Mouse (Mus musculus) cerebellum, adult 8-10 months (tissue): ENCODE data around the gene Pdcd7.

Source experiments
- DNase-seq: peaks from one replicate; pipeline ENCODE4 v3.0.0; 2022

Pdcd7 gene

DNA sequence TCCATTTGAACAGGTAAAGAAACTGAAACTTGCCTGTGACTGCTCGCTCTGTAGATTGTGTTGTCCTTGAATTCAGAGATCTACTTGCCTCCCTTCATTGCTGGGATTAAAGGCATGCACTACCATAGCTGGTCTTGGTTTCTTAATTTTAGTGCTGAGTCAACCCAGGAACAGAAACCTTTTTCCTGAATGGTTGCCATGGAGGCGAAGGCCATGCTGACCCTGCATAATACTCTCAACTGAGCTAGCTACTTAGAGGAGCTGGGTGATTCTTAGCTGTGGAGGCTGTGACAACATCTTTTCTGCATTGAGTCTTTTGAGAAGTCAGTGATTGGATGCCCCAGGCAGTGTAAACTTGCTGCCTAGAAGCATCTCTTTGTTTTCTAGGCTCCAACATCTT lies 11.1 kb downstream of the Pdcd7 start:
- DNase-seq: no peak

DNA sequence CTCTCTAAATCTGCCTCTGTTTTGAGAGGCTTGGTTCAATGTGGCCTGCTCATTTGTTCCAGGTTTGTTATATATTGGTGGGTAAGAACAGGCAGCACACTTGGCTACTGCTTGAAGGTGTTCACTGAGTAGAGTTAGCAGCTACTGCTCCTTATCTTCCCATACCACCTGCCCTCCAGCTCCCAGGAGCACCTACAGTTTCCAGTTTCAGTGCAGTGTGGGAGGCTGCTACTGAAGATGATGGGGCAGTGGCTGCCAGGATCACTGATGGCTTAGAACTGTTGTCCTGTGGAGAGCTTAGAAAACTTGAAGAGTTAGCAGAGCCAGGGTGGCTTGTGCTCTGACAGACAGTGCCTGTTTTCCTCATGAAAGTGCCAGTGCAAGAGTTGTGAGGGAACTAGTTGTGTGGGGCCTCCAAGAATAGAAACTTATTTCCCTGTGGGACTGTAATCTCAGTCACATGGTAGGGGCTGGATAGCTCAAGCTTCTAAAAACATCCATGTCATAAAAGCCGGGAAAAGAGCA lies 13.1 kb downstream of the Pdcd7 start:
- DNase-seq: no peak

DNA sequence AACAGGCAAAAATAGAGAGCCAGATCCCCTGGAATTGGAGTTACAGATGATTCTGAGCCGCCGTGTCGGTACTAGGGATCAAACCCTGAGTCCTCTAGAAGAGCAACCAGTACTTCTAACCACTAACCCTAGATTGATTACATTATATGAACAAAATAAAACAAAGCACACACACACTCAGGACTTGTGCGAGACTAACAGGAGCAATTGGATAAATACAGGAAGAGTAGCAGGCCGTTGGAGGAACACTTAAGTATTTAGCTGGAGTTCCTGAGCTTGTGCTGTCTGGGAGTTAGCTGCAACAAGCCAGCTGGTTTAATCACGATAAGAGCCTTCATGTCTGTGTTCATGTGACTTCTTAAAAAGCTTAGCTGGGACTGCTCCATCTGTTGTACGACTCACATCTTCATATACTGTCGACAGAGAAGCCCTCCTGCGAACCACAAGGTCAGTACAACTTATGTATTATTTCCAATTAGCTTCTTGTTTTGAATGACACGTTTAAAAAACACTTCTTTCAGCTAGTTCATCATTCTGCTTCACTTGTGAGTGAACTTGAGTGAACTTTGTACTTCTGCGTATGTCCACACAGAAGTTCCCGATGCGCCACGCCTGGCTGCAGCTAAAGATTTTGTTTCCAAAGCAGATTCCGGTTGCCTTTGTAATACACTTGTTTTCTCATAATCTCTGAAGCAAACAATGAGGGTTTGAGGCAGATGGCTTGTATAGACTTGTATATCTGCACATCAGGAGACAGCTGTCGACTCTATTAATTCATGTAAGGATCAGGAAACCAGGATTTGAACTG lies 14.9 kb downstream of the Pdcd7 start, which contains the start of gene Ubap1l:
TSS of gene Ubap1l (plus strand) at position 401 of the 808 bp plus-strand sequence.
- no peak for DNase-seq

DNA sequence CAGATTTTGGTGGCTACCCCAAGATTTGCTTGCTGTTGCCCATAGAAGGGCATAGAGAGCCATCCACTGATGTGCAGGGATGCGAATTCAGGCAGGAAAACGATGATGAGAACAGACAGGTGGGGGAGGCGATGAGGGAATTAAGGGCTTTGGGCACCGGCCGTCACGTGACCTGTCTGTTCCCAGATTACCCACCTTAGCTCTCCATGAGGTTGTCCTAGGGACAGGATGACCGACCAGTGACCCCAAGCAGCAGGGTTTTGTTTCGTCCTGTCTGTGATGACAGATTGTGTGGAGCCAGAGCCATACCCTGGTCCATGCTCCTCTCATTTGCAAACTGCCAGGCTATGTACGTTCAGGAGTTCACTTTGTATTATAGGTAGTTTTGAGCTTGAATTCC lies 17.8 kb downstream of the Pdcd7 start:
- no peak for DNase-seq

DNA sequence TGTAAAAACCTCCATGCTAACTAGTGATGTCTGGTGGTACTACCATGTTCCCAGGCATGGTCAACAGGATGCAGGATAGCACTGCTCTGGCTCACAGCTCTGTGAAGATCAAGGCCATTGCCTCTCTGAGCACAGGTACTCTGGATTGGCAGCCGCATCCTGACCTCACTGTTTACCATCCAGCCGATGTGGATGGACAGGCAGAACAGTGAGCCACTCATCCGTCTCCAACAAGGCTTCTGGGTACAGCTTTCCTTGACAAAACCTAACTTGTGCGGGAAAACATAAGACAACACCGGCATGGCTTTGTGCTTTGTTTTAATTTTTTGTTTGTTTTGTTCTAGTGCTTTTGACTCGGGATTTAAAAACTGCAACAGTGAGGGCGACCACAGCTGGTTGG lies 19.8 kb downstream of the Pdcd7 start:
- DNase-seq: no peak

DNA sequence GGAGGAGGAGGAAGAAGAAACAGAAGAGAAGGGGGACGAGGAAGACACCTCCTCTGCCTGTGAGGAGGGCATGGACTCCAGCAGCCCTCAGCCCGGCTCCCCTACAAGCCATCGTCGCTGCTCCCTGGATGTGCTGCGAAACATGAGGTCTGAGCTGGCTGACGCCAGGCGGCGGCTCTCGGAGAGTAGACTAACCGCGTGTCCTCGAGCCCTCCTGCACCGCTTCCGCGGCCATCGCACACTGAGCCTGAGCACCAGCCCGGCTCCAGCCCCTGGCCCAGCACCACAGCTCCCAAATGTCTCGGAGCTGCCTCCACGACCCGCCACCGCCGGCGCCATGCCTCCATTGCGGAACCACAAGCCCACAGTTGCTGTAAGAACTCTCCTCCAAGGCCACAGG lies 25.9 kb downstream of the Pdcd7 start:
- DNase-seq: no peak

DNA sequence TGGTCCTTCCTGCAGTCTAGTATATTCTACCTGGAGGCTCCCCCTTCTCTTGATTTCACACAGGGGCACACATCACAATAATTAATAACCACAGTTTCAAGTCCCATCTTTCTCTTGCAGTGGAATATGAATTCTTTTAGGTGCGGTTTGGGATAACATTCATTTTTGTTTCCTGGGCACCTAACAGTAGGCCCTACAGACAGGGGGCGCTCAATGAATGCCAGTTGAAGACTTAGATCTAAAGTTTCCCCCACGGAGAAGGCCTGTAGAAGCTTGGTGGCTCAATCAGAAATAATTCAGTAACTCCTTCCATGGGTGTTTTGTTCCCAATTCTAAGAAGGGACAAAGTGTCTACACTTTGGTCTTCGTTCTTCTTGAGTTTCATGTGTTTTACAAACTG lies 26.5 kb downstream of the Pdcd7 start:
- peak; percentile 12 for DNase-seq

DNA sequence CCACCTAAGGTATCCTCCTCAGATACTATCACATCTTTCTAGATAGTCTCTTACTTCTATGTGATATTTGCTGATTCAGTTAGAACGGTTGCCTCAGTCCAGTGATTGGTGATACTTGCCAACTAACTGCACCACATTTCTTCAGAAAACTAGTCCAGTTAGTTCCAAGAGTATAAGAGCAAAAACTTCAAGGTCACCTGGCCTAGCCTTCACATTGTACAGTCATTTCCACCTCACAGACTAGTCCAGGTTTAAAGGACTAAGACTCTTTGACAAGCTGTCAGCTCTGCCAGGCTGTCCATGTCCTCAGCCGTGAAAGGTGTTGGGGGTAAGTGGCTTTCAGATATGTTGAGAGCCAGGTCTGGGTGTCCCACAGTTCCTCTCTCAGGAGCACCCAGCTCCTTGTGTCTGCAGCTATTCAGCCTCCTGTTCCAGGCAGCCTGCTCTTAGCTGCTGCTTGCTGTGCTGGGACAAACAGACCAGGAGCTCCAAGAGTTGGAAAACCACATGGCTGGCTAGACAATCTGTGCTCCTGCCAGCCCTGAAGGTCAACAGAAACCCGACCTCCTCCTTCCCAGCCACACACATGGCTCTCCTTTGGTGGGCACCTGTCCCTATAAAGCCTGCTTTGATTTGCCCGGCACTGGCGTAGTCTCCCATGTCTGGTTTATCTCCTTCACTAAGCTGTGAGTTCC lies 28.7 kb downstream of the Pdcd7 start:
- DNase-seq: no peak

DNA sequence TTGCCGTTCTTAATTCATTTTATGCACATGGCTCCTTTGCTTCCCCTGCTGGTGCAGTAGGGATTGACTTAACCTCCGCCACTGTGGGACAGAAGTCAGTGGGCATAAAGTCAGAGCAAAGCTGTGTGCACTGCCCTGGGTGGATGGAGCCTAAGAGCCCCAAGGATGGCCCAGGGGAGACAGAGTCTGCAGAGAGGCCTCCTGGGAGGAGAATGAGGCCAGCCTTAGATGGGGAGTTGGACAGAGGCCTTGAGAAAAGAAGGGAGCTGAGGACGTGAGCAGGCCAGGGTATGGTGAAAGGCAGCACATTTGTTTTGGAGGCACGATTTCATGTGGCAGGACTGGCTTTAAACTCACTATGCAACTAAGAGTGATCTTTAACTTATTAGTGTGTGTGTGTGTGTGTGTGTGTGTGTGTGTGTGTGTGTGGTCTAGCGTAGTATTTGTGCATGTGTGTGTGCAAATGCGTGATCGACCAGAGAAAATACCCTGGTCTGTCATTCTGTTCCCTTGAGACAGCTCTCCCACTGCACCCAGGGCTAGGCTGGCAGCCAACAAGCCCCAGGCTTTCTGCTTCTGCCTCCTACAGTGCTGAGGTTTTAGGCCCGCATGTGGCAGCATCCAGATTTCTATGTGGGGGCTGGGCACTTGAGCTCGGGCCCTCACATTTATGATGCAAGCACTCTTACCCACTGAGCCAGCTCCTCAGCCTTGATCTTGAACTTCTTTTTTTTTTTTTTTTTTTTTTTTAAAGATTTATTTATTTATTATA lies 29.4 kb downstream of the Pdcd7 start:
- no peak for DNase-seq

DNA sequence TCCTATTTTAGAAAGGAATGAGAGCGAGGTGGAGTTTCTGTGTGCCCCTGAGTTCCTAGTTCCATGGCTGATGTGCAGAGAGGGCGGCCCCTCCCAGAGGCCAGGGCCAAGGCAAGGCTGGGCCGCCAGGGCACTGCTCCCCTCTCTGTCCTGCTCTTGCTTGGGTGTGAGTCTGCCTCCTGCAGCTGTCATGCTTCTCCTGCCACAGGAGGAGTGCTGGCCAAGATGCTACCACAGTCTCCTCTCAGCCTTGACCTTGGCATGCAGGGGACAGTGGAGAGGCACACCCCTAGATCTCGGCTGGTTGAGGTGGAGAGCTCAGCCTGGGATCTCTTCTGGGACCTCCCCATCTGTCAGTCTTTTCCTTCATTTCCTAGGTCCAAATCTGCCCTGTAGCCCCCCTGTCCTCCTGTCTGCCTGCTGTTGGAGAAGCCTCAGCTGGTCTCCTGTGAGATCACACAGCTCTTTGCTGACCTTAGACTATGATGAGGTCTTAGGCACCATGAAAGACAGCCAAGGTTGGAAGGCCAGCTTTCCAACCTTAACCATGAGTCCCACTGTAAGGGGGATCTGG lies 35.2 kb downstream of the Pdcd7 start:
- DNase-seq: no peak

DNA sequence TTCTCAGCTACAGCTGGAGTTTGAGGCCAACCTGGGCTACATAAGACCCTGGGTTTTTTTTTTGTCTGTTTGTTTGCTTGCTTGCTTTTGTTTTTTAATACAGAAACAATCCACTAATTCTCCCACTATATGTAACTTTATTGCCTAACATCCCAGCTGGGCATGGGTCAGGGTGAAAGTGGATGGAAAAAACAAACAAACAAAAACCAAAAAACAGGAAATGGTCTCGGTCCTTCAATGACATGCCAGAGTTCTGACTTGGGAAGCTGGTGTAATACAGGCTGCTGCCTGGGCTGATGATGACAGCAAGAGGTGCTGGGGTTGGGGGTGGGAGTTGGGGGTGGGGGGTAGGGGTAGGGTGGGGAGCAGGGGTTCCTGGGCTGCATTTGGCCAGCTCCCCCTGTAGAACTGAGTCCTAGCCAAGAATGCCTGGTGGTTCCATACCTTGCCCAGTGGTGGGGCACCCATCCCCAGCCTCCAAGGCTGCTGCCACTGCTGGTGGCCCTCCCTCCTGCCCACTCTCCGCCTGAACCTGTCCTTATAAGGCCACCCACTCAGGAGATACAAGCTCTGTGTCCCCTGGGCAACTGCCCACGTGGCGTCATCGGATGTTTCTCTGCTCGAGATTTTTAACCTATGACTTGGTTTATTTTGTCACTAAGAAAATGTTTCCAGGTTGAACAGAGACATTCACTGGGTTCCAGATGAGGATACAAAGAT lies 36.3 kb downstream of the Pdcd7 start:
- no peak for DNase-seq

DNA sequence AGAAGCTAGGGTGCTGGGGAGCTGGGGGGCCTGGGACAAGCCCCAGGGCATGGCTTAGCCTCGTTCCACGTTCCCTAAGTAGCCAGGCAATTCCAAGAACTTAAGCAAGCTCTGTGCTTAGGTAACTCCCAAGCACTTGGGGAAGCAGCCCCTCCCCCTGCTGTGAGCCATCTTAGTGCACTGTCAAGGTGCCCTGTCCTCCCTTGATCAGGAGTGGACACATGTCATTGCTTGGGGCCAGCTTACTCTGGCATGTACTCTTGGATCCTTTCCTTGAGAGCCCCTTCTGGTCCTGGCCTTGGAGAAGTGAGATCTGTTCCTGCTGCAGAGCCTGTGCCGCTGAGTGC lies 36.8 kb downstream of the Pdcd7 start:
- DNase-seq: no peak

DNA sequence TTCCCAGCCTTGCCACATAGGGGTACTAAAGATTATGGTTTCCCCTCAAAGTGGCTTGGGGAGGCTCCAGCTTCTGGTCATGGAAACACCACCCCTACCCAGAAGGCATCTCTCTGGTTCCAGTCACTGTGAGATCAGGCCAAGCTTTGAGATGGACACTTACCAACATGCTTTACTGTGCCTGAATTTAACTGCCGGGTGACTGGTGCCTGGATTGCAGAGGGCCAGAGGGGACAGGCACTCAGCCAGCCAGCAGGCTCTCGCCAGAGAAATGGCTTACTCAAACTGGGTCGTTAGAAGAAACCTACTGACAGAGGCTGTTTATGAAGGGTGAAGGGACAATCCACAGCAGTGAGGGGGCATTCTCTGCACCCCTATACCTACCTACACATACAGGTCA lies 38.4 kb downstream of the Pdcd7 start:
- DNase-seq: no peak

DNA sequence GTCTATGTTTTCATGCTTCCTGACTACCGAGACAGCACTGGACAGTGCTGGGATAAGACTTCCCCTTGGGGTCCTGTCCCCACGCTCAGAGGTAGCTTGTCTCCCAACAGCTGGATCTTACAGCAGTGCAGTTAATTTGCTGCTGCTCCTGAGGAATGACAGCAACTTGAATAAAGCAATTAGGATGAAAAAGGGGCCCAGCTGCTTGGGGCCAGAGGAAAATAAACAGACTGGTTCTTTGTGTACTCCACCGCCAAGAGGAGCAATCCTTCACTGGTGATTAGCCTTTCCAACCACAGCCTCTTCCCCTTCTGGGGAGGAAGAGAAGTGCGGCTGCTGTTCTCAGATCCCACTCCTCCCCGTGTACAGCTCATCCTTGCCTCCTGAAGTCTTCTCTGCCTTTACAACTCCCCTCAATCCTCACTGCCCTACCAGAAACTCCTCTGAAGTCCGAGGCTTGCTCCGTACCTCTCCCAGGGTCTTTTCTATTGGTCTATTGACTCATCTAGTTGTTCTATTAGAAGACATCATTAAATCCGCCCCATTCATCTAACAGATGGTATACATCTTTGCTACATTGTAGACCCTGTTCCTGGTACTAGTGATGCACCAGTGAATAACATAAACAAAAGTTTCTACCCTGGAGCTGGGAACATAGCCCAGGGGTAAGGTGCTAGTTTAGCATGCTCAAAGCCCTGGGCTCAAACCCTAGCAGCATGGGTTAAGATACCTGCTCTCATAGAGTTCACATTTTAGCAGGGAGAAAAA lies 40.7 kb downstream of the Pdcd7 start:
- DNase-seq: no peak

DNA sequence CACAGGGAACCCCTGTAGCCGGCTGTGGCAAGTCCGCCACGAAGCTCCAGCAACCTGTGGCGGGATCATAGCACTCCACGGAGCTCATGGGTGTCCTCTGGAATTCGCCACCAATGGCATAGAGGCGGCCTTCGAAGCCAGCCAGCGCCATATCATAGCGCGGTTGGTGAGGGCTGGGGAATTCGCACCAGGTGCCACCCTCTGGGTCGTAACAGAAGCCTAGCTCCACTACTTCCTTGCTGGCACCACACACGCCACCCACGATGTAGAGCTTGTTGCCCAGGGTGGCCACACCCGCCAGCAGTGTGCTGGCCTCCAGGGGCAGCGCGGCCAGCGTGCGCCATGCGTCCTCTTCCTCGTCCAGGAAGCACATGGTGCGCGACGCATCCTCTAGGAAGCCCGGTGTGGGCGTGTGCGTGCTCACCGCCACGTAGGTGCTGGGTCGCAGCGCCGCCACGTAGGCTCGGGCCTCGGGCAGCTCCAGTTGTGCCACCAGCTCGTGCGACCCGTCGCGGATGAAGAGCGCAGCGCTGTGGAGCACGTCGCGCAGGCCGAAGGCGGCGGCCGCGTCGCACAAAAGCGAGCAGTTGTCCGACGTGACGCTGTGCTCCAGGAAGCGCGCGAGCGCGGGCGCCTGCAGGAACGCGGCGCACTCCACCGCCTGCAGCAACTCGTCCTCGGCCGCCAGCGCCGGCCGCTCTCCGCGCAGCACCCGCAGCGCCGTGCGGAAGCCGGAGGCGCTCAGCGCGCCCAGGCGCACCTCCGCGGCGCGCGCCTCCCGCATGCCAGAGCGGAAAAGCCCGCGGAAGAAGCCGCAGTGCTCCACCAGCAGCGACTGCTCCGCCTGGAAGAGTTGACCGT lies 45.1 kb downstream of the Pdcd7 start:
- no peak for DNase-seq

DNA sequence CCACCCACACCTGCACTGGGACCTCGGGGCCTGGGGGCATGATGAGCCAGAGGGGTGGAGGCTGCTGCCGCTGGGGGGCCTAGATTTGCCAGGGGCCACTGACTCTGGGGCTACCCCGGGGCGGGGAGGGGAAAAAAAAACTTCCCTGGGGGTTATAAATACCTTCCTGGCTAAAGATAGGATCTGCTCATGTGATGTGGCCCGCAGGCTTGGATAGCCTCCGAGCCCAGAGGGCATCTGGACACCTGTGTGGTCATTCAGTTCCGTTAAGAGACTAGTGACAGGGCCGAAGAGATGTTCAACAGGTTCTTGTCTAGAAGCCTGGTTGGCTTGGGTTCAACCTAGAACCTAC lies 45.7 kb downstream of the Pdcd7 start, which contains the start of gene Kbtbd13:
TSS of gene Kbtbd13 (minus strand) at position 40 of the 352 bp plus-strand sequence.
- DNase-seq: no peak

DNA sequence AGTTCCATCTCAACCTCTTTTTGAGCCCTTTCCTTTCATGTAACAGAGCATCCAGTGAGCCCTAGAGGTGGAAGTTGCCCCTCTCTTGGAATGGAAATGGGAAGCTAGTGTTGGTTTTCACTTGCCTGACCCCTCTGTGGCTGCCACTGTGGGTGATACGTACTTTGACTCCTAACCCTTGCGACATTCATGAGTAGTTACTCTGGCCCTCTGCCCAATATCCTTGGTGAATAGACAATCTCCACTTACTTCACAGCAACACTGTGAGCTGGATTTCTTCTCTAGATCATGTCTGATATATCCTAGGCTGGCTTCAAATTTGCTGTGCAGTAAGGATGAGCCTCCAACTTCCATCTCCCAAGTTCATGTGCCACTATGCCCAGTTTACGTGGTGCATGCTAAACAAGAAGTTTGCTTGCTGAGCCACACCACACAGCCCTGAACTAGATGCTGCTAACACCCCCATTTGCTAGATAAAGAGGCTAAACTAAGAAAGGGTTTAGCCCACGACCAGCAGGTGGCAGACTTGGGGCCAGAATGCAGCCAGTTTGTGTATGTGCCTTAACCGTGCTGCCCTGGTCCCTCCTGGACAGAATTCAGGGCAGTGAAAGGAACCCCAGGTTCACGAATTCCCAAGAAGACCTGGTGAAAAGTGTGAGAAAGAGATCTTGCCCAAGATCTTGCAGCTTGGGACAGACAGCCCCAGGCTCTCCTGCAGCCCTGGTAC lies 46.9 kb downstream of the Pdcd7 start:
- DNase-seq: peak; percentile 39

DNA sequence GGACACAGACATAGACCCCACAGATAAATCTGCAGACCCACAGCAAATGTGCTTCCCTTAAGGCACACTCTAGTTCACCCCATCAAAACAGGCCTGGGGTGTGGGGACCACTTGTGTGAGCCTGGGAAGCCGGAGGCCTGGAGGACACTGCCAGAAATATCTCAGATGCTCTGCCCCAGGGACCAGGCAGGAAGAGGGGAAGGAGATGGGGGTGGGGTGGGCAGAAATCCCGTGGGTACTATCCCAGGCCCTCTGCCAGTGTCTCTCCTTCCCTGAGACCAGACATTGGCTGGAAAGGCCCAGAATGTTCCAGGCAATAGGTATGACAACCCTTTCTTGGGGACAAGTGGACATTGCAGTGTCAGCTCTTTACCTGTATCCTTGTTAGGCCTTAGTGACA lies 47.7 kb downstream of the Pdcd7 start:
- no peak for DNase-seq

DNA sequence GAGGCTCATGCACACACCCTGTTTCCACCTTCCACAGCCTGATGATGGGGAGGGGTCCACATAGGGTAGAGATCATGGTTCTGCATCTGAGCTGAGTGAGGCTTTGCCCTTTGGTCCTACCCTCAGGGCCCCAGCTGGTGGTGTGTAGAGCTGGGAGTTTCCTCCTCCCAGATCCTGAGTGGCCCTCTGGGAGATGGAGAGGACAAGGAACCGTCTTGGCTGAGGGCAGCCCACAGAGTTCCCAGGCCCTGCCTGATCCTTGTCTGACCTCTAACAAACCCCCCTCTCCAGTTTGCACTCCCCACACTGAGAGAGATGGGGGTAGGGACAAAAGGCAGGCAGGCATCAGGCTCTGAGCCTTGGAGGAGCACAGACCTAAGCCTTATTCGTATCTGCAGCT lies 48.5 kb downstream of the Pdcd7 start:
- no peak for DNase-seq

DNA sequence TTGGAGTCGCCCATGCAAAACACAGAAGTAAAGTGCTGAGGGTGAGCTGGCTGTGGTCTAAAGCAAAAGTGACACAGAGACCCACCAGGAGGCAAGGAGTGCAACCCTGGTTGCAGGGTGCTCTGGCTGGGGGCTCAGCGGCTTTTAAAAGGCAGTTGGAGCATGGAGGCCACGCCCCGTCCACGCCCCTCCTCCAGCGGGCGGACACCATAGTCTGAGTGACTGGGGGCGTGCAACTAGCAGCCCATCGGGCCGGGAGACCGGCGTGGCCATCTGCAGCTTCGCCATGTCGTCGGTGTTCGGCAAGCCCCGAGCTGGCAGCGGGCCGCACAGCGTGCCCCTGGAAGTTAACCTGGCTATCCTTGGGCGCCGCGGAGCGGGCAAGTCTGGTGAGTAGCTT lies 52.4 kb downstream of the Pdcd7 start, which contains the start of gene Rasl12:
TSS of gene Rasl12 (plus strand) at position 228 of the 400 bp plus-strand sequence.
- DNase-seq: peak; percentile 23
